Mouse (Mus musculus) liver, embryonic 12.5 days (tissue): ENCODE data around the gene Gm36210. TPM values are rescaled to one million over a fixed set of nuclear protein-coding genes. Genes with fewer than 3 reads are reported as not detected.

ENCODE experiments used
- ATAC-seq: fragments of 200-750 bp; cut with Nextera tagmentation; 2 replicates; pipeline ENCODE4 v1.8.0; 2017; ENCODE audit warnings: moderate number of reproducible peaks, mild to moderate bottlenecking, moderate library complexity
- H3K27ac ChIP-seq: fragments of 300-500 bp; sonication (generic); 2 replicates; pipeline ENCODE4 v1.5.1; 2016; ENCODE audit warnings: mild to moderate bottlenecking
- H3K27me3 ChIP-seq: fragments of 300-500 bp; sonication (generic); replicated peaks from 2 replicates; pipeline ENCODE4 v1.6.1; 2016; ENCODE audit warnings: mild to moderate bottlenecking, moderate library complexity
- H3K36me3 ChIP-seq: fragments of 300-500 bp; sonication (generic); 2 replicates; pipeline ENCODE4 v1.6.1; 2016; ENCODE audit warnings: mild to moderate bottlenecking, moderate library complexity
- H3K4me1 ChIP-seq: fragments of 300-500 bp; sonication (generic); 2 replicates; pipeline ENCODE4 v1.6.1; 2016
- H3K4me2 ChIP-seq: fragments of 300-500 bp; sonication (generic); 2 replicates; pipeline ENCODE4 v1.6.1; 2016; ENCODE audit warnings: mild to moderate bottlenecking, moderate library complexity
- H3K4me3 ChIP-seq: fragments of 300-500 bp; sonication (generic); 2 replicates; pipeline ENCODE4 v1.5.1; 2016; ENCODE audit warnings: mild to moderate bottlenecking, moderate library complexity
- H3K9ac ChIP-seq: fragments of 300-500 bp; sonication (generic); 2 replicates; pipeline ENCODE4 v1.6.1; 2016; ENCODE audit warnings: mild to moderate bottlenecking, moderate library complexity
- H3K9me3 ChIP-seq: fragments of 300-500 bp; sonication (generic); replicated peaks from 2 replicates; pipeline ENCODE4 v1.6.1; 2016; ENCODE audit warnings: mild to moderate bottlenecking, moderate library complexity
- WGBS: fragments of 180-500 bp; shearing (Covaris S2); methylation state at CpG from one replicate; pipeline ENCODE4 v1.1.7; 2016; ENCODE audit not compliant: insufficient replicate concordance; 5-methylcytosine and 5-hydroxymethylcytosine counted together
- polyA plus RNA-seq: library from polyadenylated mRNA; unstranded; fragments of >200 nt; fragmentation: Nextera tagmentation; extraction: Ambion mirVana; gene quantifications from 2 replicates; pipeline ENCODE4 v1.2.1, GENCODE M21; 2016

Gene Gm36210
- polyA plus RNA-seq = 0.10 TPM in 1 of 2 replicates, not detected in the other

DNA sequence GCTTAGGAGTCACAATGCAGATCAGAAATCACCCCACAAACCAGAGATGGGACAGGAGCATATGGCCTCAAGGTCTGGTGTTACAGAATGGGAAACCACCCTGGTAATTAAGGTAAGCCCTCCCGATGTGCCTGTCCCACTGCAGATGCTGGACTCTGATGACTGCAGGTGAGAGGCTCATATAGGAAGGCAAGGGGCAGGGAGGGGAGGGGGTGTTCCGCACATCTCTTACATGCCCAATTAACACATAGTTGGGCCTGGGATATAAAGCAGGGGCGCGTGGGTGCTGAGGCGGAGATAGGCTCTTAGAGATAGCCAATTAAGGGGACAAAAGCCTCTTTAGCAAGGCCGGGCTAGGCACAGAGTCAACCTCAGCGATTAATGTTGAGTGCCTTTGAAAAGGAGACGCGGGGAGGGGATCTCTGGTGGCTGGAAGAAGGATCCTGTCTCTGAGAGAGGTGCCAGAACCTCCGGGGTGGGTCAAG lies at the start of gene Gm36210:
Gm36210 (minus strand) TSS at position 51 of the 485 bp plus-strand sequence.
- Histone ChIP-seq H3K4me2 (no peak within 1 kb of the TSS), H3K9ac (no peak within 1 kb of the TSS), H3K4me3 (no peak within 1 kb of the TSS), H3K4me1 (no peaks in the 10 kb centered on the region), H3K36me3 (no peaks in the 10 kb centered on the region), H3K9me3 (no peaks in the 10 kb centered on the region), H3K27me3 (peaks cover 17% of the 10 kb centered on the region; the same call in 1 of the 2 replicates), H3K27ac (no peak within 1 kb of the TSS)
- WGBS = 64% methylated on average over 10 of the region's 10 CpGs
- ATAC-seq = no peak

DNA sequence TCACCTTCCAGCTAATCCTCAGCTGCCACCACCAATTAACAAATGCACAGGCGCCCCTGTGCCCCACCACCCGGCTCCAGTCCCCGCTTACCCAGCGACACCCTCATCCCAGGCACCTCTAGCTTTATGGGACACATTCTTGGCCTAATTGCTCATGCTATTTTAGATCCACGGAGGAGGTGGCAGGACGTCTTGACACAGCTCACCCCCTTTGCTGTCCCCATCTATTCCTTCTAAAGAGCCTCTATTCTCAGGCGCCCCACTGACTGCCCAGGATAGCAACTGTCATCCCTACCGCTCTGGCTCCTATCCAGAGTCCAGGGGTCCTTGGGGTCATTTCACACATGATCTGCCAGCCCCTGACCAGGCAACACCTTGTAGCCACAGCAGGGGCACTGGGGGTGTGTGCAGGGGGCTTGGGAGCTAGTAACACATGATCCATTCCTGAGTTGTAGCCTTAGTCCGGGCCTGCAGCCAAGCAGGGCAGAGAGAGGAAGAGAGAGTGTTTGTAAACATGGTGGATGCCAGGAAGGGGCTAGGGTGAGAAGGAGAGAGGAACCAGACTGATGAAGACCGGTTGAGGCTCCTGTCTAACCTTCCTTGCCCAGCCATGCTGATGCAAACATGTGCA lies 47.6 kb upstream of the Gm36210 start:
- no peak overlapping the region for H3K27ac ChIP-seq
- H3K9me3 ChIP-seq = no peaks in the 10 kb centered on the region; the same call in 1 of the 2 replicates
- ATAC-seq = no peak
- H3K4me1 ChIP-seq = no peaks in the 10 kb centered on the region
- H3K36me3 ChIP-seq = no peaks in the 10 kb centered on the region
- no peak overlapping the region for H3K9ac ChIP-seq
- peaks cover 12% of the 10 kb centered on the region; the same call in 1 of the 2 replicates for H3K27me3 ChIP-seq
- H3K4me2 ChIP-seq = no peak overlapping the region
- 26% methylated on average over 10 of the region's 10 CpGs for WGBS
- no peak overlapping the region for H3K4me3 ChIP-seq

DNA sequence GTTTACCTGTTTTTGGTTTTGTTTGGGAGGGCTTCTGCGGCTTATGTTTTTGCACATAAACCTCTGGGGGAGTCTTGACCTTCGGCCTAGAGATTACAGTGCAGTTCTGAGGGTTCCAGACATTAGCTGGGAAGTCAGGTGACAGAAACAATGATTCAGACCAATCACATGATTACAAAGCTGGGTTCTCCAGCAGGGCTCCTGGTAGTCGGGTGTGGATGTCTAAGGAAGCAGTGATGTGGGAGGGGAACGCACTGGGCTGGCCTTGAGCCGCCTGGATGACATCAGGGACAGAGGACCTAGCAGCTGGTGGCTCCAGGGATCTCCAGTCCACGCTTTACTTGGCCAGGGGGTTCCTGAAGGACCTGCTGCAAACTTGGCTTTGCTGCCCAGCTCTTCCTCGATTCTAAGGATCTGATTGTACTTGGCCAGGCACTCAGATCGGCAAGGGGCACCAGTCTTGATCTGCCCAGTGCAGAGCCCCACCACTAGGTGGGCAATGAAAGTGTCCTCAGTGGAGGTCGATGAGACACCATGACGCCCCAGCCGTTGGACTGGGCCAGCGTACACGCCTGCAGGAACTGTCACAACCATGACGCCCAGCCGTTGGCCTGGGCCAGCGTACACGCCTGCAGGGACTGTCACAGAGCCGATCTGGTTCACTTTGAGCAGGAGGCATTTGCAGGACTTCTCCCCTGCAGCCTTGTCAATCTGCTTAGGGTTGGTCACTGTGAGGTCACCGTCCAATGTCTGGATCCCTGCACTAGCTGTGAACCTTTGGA lies 44.4 kb upstream of the Gm36210 start:
- no peak overlapping the region for H3K27ac ChIP-seq
- no peak overlapping the region for H3K4me3 ChIP-seq
- no peaks in the 10 kb centered on the region for H3K36me3 ChIP-seq
- no peaks in the 10 kb centered on the region; the same call in 1 of the 2 replicates for H3K9me3 ChIP-seq
- peaks cover 17% of the 10 kb centered on the region for H3K27me3 ChIP-seq
- no peak for ATAC-seq
- no peak overlapping the region for H3K9ac ChIP-seq
- no peaks in the 10 kb centered on the region for H3K4me1 ChIP-seq
- 69% methylated on average over 19 of the region's 19 CpGs for WGBS
- no peak overlapping the region for H3K4me2 ChIP-seq

DNA sequence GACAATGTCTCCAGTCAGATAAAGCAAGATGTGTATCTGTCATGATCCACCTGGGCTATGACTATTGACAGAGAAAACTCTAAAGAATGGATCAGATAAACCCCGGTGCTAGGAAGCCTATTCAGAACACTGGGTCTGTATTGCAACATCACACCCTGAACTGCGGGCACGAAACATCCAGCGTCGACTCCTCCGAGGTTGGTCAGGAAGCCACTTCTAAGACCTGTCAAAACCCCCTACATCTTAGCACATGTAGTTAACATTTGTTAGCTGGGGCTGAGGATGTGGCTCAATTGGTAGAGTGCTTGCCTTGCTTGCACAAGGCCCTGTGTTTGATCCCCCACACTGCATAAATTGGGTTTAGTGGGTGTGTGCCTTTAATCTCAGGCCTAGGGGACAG lies 42.1 kb upstream of the Gm36210 start:
- WGBS = 35% methylated on average over 6 of the region's 6 CpGs
- Histone ChIP-seq H3K4me1 (no peaks in the 10 kb centered on the region), H3K27ac (no peak overlapping the region), H3K36me3 (no peaks in the 10 kb centered on the region), H3K4me2 (no peak overlapping the region), H3K9ac (no peak overlapping the region), H3K27me3 (peaks cover 9% of the 10 kb centered on the region; the same call in 1 of the 2 replicates), H3K9me3 (no peaks in the 10 kb centered on the region; the same call in 1 of the 2 replicates), H3K4me3 (no peak overlapping the region)
- ATAC-seq = no peak

DNA sequence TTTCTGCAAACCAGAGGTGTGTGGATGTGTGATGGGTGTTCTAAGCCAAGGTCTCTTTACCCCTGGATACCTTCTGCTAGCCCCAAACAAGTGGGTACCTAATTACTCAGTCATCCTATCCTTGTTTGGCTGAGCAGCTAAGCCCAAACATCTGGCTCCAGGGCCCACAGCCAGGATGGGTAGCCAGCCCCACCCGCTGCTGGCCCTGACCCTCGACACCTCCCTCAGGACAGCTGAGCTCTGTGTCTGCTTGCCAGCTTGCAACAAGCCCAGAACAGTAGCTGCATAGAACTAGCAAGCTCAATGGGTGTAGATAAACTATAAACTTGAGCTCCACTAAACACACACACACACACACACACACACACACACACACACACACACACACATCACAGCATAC lies 41.5 kb upstream of the Gm36210 start:
- H3K36me3 ChIP-seq = no peaks in the 10 kb centered on the region
- no peak overlapping the region for H3K9ac ChIP-seq
- no peak for ATAC-seq
- H3K4me2 ChIP-seq = no peak overlapping the region
- H3K27me3 ChIP-seq = peaks cover 7% of the 10 kb centered on the region; the same call in 1 of the 2 replicates
- 51% methylated on average over 2 of the region's 2 CpGs for WGBS
- H3K27ac ChIP-seq = no peak overlapping the region
- H3K4me1 ChIP-seq = no peaks in the 10 kb centered on the region
- H3K4me3 ChIP-seq = no peak overlapping the region
- no peaks in the 10 kb centered on the region; the same call in 1 of the 2 replicates for H3K9me3 ChIP-seq

GRCm38 (mm10) chr7:4943223-4943815 lies 37.0 kb upstream of the Gm36210 start:
- H3K9me3 ChIP-seq = no peaks in the 10 kb centered on the region
- H3K27me3 ChIP-seq = peaks cover 22% of the 10 kb centered on the region
- H3K4me1 ChIP-seq = no peaks in the 10 kb centered on the region
- ATAC-seq = peak; percentile 77
- no peak overlapping the region for H3K27ac ChIP-seq
- peak overlapping the region; percentile 59 for H3K4me2 ChIP-seq
- 11% methylated on average over 15 of the region's 15 CpGs for WGBS
- H3K4me3 ChIP-seq = peak overlapping the region; percentile 25
- no peaks in the 10 kb centered on the region for H3K36me3 ChIP-seq
- no peak overlapping the region for H3K9ac ChIP-seq

DNA sequence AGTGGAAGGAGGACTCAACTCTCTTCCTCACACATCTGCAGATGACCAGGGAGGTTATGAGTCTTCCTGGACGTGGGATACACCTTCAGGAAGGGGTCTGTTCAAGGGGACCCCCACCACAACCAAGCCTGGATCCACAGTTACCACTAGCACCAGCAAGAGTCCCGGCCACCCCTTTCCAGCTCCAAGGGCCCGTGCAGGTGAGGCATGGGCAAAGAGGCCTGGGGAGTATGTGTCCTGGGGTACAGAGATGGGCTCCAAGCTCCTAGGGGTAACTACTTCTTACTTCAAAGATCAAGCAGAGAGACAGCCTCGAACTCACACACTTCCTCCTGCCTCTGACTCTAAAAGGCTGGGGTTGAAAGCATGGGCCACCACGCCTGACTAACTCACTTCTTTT lies 36.4 kb upstream of the Gm36210 start:
- Histone ChIP-seq H3K4me1 (no peaks in the 10 kb centered on the region), H3K4me3 (no peak overlapping the region), H3K9ac (no peak overlapping the region), H3K9me3 (no peaks in the 10 kb centered on the region), H3K27me3 (peaks cover 22% of the 10 kb centered on the region), H3K36me3 (no peaks in the 10 kb centered on the region), H3K4me2 (no peak overlapping the region), H3K27ac (no peak overlapping the region)
- no peak for ATAC-seq
- 28% methylated on average over 5 of the region's 5 CpGs for WGBS

DNA sequence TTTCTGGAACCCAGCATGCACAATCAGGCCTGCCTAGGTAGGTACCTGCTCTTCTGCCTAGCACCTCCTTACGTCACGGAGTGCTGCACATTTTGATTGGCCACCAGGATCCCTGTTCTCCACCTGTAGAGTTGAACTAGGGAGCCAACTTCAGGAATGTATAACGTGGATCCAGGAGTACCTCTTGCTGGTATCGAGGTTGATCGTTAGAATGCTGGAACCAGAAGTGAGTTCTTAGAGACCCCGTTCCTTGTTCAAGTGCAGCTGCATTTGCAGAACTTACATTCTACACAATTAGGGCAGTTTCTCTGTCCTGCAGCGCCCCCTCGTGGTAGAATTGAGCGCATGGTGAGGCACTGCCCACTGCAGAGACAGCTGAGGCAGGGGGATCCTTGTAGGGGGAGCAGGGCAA lies 33.8 kb upstream of the Gm36210 start:
- Histone ChIP-seq H3K27ac (no peak overlapping the region), H3K27me3 (peaks cover 20% of the 10 kb centered on the region), H3K4me1 (no peaks in the 10 kb centered on the region), H3K4me2 (no peak overlapping the region), H3K36me3 (no peaks in the 10 kb centered on the region), H3K9ac (no peak overlapping the region), H3K9me3 (no peaks in the 10 kb centered on the region), H3K4me3 (no peak overlapping the region)
- no peak for ATAC-seq
- WGBS = 16% methylated on average over 9 of the region's 9 CpGs

- Histone ChIP-seq H3K36me3 (no peaks in the 10 kb centered on the region), H3K9me3 (no peaks in the 10 kb centered on the region), H3K4me3 (no peak overlapping the region), H3K9ac (no peak overlapping the region), H3K27me3 (peaks cover 20% of the 10 kb centered on the region), H3K4me2 (no peak overlapping the region), H3K27ac (no peak overlapping the region), H3K4me1 (no peaks in the 10 kb centered on the region)
- 15% methylated on average over 2 of the region's 2 CpGs for WGBS
- no peak for ATAC-seq
These were observed 32.1 kb upstream of the Gm36210 start for GRCm38 (mm10) chr7:4938456-4938855.

DNA sequence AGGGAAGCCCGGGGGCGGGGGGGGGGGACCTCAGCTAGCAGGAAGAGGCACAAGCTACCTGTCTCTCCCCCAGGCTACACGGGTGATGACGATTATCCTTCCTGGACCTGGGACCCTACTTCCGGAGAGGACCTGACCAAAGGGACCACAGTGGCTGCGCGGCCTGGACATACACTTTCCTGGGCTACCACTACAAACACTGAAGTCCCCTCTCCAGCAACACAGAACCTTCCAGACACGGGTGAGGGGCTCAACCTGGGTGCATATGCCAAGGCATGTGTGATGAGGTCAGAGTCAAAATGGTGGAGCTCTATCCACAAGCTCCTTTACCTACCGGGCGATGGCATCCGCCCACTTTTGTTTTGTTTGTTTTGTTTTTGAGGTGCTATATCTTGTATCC lies 31.1 kb upstream of the Gm36210 start:
- Histone ChIP-seq H3K9ac (no peak overlapping the region), H3K4me2 (no peak overlapping the region), H3K4me1 (no peaks in the 10 kb centered on the region), H3K27ac (no peak overlapping the region), H3K27me3 (peaks cover 18% of the 10 kb centered on the region), H3K9me3 (no peaks in the 10 kb centered on the region), H3K36me3 (no peaks in the 10 kb centered on the region), H3K4me3 (no peak overlapping the region)
- ATAC-seq = no peak
- WGBS = 60% methylated on average over 11 of the region's 11 CpGs

GRCm38 (mm10) chr7:4936832-4937231 lies 30.5 kb upstream of the Gm36210 start:
- no peak overlapping the region for H3K4me3 ChIP-seq
- no peak for ATAC-seq
- 63% methylated on average over 10 of the region's 10 CpGs for WGBS
- no peak overlapping the region for H3K9ac ChIP-seq
- peaks cover 14% of the 10 kb centered on the region; the same call in 1 of the 2 replicates for H3K27me3 ChIP-seq
- no peak overlapping the region for H3K4me2 ChIP-seq
- no peaks in the 10 kb centered on the region for H3K4me1 ChIP-seq
- H3K9me3 ChIP-seq = no peaks in the 10 kb centered on the region
- no peaks in the 10 kb centered on the region for H3K36me3 ChIP-seq
- H3K27ac ChIP-seq = no peak overlapping the region
